Mouse (Mus musculus) ovary, postnatal 36 days (tissue): ENCODE data around the gene Gm20708.
A peak's percentile ranks its signal among the peaks of the same experiment; 100 is the strongest.
"Not testable (repeated sequence)": the region's sequence is repeated elsewhere in the genome, so short reads cannot be mapped to it uniquely, and the experiment has no call there.

ENCODE experiments used
- DNase-seq: peaks from one replicate; pipeline ENCODE4 v3.0.0; 2022; ENCODE audit warnings: low spot score, mixed read lengths

Gene Gm20708

GRCm38 (mm10) chr11:117833509-117833908 is 24.0 kb downstream of the Gm20708 start:
- DNase-seq: not testable (repeated sequence)

DNA sequence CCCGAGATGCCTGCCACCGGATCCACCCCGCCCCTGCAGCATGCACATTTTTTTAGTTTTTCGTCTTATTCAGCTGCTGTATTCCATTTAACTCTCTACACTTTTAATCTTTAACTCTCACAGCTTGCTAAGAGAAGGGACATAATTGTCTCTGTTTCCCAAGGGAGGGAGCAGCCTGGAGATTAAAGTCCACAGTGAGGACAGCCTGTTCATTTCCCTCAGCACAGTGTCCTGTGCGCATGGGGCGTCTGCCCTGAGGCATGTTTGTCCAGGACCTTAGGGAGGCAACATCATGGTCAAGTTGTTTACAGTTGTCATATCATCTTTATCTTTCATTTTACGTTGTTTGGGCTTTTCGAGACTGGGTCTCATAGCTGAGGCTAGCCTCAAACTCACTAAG is 24.6 kb downstream of the Gm20708 start:
- DNase-seq: no peak

- DNase-seq: no peak
Measured at GRCm38 (mm10) chr11:117836306-117836705, 26.8 kb downstream of the Gm20708 start.

DNA sequence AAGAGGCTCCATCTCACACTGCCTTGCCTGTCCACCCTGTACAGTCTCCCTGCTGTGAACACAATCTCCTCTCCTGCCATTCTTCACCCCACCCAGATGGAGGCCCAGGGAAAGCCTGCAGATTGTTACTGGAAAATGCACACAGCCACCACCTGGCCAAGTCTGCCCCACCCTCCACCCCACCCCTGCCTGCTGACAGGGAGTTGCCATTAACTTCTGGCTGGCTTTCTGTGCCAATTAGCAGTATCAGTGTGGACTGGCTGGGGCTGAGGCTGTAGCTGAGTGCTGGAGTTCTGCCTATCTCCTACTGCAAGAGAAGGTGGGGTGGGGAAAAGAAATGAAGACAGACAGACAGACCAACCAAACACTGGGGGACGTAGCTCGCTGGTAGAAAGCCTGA is 29.1 kb downstream of the Gm20708 start:
- DNase-seq: no peak

DNA sequence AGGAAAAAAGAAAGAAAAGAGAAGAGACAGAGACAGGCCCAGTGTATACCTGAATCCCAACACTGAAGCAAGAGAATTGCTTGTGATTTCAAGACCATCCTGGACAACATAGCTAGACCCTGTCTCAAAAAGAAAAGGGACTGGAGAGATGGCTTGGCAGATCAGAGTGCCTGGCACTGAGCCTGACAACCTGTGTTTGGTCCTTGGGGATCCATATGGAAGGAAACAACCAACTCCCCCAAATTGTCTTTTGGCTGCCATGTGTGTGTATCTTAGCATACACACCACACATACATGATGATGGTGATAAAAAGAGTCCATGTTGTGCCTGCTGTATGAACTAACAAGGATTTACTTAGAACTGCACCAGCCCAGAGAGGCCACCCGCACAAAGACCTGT is 29.6 kb downstream of the Gm20708 start:
- no peak for DNase-seq

- DNase-seq: no peak
Measured at GRCm38 (mm10) chr11:117840910-117841309, 31.4 kb downstream of the Gm20708 start.

DNA sequence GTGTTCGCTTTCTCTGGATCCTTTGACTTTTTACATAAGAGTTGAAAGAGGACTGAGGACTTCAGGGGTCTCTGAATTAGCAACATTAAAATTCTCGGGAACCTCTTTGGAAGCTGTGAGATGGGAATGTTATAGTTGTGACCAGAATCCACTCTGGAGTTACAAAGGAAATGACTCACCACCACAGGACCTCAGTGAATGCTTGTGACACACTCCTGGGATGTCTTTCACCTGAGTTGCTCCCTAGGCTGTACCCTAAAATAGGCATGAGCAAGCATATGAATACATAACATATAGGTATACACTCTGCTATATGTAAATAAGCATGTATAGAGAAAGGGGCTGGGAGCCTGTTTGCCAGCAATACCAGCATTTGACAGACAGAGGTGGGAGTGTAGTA is 34.0 kb downstream of the Gm20708 start:
- no peak for DNase-seq

DNA sequence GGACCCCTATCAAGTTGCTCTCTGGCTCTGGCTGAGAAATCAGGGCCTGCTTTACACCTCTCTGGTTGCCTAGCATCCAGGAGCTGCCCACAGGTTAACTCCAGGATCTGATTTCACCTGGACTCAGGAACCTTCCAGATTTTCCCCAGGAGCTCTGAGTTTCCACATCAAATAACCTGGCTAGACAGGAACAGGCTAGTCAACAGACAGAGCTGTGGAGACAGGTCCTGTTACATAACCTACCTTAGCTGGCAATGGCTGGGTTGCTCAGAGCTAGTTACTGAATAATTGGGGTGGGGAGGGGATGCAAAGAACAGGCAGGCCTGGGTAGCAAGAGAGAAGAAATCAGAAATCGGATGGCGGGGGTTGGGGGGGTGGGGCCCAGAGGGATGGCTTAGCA is 35.5 kb downstream of the Gm20708 start:
- no peak for DNase-seq

DNA sequence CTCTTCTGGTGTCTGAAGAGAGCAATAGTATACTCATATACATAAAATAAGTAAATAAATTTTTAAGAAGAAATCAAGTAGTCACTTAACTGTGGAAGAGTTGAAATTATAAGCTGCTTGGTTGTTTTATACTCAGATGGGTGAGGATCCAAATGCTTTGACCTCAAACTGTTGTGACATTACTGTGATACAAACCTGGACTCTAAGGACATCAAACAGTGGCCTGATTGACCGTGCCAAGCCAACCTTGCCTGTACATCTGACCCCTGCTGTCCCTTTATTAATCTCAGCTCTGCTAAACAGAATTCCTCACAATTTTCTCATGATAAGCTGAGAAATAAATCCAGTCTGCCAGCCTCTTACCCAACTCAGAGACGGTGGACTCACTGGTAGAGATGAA is 36.2 kb downstream of the Gm20708 start:
- no peak for DNase-seq

DNA sequence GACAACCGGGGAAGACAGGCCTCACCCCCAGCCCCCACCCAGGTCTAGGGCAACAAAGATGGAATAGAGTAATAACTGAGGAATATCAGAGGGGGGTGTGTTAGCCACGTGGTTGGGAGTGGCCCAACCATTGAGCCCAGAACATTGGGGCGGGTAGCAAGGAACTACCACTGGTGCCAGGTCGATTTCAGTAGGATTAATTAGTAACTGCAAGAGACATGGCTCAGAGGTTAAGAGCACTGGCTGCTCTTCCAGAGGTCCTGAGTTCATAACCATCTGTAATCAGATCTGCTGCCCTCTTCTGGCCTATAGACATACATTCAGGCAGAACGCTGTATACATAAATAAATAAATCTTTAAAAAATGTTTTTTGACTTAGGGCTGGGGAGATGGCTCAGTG is 37.2 kb downstream of the Gm20708 start:
- DNase-seq: no peak

GRCm38 (mm10) chr11:117847593-117848215 is 38.2 kb downstream of the Gm20708 start:
- no peak for DNase-seq

- DNase-seq: no peak
Measured at GRCm38 (mm10) chr11:117848271-117848984, 39.0 kb downstream of the Gm20708 start.

DNA sequence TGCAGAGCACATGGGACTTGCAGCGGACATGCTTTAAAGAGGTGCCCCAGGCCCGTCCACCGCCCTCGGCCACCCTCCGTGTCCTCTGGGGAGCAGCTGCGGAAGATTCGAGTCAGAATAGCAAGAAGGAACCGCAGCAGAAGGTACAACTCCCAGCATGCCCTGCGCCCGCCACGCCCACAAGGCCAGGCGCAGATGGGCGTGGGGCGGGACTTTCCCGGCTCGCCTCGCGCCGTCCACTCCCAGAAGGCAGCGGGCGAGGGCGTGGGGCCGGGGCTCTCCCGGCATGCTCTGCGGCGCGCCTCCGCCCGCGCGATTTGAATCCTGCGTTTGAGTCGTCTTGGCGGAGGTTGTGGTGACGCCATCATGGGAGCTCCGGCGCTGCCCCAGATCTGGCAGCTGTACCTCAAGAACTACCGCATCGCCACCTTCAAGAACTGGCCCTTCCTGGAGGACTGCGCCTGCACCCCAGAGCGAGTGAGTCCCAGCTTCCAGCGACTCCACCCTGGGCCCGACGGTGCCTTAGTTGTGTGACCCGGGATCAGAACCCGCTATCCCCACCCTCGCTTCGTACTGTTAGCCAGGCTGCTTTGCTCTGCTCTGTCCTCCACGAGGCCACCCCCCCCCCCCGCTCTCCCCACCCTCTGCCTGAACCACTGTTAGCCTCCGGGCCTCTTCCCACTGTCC is 39.7 kb downstream of the Gm20708 start, which contains the start of gene Birc5:
Gene Birc5 (plus strand): TSS at position 267 of the 687 bp plus-strand sequence.
- peak; percentile 96 for DNase-seq

DNA sequence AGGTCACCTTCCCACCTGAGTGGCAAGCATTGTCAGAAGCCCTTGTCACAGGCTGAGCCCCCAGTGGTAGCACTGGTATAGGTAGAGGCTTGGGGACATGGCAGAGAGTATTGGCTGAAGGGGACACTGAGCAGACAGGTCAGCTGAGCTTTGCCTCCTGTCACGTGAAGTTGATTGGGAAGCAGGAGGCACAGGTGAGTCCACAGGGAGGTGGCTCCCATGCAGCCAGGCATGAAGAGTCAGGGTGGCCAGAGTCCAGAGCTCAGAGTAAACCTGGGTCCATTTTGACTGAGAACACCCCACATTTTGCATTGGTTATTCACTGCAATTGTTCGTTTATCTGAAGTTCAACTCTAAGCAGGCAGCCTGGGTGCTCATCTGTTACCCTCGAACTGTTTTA is 43.4 kb downstream of the Gm20708 start:
- DNase-seq: no peak

- DNase-seq: no peak
Measured at GRCm38 (mm10) chr11:117854241-117854640, 44.8 kb downstream of the Gm20708 start.

- DNase-seq: no peak
Measured at GRCm38 (mm10) chr11:117855360-117855759, 45.9 kb downstream of the Gm20708 start.

GRCm38 (mm10) chr11:117855975-117856374 is 46.5 kb downstream of the Gm20708 start:
- no peak for DNase-seq

DNA sequence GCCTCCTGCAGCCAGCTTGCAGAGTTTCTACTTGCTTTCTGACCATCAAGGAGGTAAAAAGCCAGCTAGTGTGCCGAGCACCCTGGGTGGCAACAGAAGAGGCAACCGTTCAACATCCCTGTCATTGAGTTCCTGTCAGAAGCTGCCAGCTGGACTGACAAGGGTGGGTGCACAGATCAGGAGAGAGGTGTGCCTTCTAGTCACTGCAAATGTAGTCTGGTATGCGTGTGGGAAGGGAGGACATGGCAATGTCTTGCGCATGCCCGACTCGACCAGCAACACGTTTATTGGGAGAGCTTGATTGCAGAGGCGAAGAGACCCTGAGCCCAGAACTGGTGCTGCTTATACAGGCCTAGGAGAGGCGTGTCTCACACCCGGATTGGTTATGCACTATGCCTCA is 48.0 kb downstream of the Gm20708 start:
- no peak for DNase-seq

GRCm38 (mm10) chr11:117858392-117858791 is 48.9 kb downstream of the Gm20708 start:
- DNase-seq: no peak

- no peak for DNase-seq
Measured at GRCm38 (mm10) chr11:117860601-117861000, 51.1 kb downstream of the Gm20708 start, which contains the start of gene Tmem235. TSS of gene Tmem235 (plus strand) at chr11:117860752.

DNA sequence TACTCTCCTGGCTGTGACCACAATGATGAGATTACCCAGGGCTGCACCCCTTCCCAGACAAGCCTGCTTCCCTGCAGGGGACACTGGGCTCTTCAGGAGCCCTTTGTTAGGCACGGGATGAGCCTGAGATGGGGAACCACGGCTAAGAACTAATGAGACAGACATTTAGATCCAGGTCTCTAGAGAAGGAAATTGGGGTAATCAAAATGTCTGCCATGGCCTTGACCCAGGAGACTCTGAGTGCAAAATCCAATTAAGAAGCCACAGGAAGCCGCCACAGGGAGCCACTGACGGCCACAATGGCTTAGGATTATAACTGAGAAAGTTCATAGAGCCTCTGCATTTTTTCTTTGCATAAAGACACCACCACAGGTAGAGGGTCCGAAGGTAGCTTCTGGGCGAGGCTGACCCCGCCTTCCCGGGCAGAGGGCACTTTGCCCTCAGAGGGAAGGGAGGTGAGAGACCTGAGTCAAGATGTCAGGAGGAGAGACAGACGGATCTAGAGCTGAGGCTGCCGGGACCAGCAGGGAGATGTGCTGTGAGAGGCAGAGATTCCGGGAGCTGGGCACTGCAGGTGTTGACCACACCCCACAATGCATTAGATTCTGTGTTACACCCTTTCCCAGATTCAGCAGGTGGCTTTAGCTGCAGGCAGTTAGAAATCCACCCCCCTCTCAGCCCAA is 53.8 kb downstream of the Gm20708 start:
- DNase-seq: no peak

- DNase-seq: no peak
Measured at GRCm38 (mm10) chr11:117864805-117865204, 55.3 kb downstream of the Gm20708 start.

DNA sequence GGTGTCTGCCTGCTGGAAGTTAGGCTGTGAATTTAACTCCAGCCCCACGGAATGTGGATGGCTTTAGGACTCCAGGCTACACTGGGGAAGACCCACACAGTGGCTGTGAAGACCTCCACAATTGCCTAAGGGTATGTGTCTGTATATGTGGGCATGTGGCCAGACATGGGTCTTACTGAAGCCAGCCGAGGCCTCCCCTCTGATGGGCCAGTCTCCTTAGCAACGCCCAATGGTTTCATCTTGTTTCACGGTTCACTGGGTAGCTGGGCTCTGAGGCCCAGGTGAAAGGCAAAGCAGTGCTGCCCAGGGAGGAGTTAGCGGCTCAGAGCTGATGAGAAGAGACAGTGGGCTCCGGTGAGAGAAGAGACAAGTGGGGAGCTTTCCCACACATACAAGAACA is 56.5 kb downstream of the Gm20708 start:
- no peak for DNase-seq
